Mouse (Mus musculus) megakaryocyte progenitor cell, adult 5-6 weeks (primary cell): ENCODE results near the gene Lsamp. TPM values are rescaled to one million over a fixed set of nuclear protein-coding genes. Genes with fewer than 3 reads are reported as not detected.

ENCODE experiments used
- ATAC-seq: replicated peaks from 2 replicates; pipeline ENCODE4 v1.8.0; 2016; ENCODE audit warnings: mild to moderate bottlenecking, moderate TSS enrichment, inconsistent platforms; ENCODE audit not compliant: poor library complexity
- total RNA-seq, 2 experiments: library from RNA; stranded (forward) in 1 of 2; stranded (reverse) in 1 of 2; fragments of 157-497, 149-512 nt in 1 of 2; fragments of 200-1000 nt in 1 of 2; gene quantifications; 2 replicates each; pipeline versions ENCODE4 v1.2.3 to v1.2.4; 2015 to 2017

The Lsamp gene
- total RNA-seq, 2 experiments from 2014 or later = not detected

DNA sequence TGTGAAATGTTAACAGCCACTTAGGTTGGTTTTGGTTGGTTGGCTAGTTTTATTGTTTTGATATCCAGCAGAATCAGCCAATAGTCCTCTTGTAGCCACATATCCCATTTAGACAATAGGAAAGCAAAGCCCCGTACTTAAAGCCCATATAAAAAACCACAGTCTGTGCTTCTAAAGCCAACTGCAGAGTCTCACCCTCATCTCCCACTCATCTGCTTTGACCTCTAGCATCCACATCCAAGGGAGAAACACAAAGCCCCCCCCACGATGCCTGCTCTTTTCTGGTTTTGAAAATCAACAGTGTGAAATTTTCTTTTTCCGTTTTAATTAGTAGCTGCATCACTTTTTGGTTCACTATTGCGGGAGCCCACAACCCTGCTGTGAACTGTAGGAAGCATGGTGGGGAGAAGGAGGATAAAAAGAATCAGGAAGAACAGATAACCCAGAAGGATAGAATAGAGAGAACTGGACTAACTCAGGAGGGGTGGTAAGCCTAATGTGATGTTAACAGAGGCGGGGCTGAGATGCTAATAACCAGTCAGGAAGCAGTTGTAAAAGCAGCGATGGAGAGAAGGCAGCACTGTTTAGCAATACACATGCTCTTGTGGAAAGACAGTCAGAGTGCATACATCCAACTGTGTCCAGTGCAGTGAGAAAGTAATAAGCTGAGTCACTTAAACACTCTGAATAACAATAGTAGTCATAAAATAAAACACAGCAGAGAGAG is 2165.2 kb downstream of the Lsamp start:
- no peak for ATAC-seq

GRCm38 (mm10) chr16:42152640-42153039 is 2168.5 kb downstream of the Lsamp start:
- peak; percentile 50; the same call in 1 of the 2 replicates for ATAC-seq

DNA sequence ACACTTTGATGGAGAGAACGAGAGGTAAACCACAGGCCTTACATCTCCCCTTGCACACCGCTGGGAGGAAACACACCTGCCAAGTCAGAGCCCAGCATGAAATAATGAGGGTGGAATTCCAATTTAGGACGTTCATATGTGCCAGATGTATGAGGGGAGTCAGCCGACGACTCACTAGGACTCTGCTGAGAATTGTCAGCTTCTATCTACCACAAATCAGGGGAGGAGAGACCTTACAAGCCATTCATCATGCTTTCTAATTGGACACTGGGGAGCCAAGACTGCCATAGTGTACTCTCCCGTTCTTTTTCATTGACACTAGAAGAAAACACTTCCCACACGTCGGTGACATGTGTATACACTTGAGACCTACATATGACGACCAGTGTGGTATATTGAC is 2173.7 kb downstream of the Lsamp start:
- no peak for ATAC-seq

GRCm38 (mm10) chr16:42164941-42165340 is 2180.8 kb downstream of the Lsamp start:
- ATAC-seq = peak; percentile 95

DNA sequence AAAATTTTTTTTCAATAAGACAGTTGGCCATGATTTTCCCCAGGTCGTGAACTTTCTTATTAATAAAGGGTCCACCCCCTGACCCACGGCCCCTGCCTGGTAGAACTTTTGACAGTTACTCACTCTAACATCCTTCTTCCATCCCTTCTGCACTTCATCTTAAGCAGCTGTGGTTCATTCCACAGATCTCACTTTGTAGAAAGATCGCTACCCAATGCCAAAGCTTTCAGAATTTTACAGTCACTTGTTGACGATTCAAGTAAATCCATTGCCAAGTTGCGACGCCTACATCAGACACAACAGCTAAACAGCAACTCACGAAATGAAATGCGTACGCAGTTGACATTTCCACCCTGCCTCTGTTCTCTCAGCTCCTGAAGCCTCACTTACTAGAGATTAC is 2184.1 kb downstream of the Lsamp start:
- no peak for ATAC-seq

- peak; percentile 91 for ATAC-seq
These were observed 2185.4 kb downstream of the Lsamp start for GRCm38 (mm10) chr16:42169447-42170140.

- ATAC-seq = peak; percentile 86
These were observed 2188.3 kb downstream of the Lsamp start for GRCm38 (mm10) chr16:42172476-42172875.

DNA sequence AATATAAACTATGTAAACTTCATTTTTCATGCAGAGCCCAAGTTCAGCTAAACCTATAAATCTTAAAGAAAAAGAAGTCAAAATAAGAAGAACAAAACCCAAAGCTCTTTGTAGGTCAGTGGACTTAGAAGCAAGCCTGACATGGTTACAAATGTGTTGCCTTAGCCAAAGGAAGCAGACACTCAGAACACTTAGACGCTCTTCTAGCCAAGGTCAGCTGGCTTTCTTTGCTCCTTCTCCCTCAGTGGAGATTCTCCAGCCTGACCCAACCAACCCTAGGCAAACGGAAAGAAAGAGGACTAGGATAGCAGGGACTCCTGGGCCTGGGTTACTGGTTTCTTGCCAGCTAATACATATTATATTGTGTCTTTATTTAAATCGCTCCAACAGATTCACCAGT is 2194.7 kb downstream of the Lsamp start:
- ATAC-seq = no peak

DNA sequence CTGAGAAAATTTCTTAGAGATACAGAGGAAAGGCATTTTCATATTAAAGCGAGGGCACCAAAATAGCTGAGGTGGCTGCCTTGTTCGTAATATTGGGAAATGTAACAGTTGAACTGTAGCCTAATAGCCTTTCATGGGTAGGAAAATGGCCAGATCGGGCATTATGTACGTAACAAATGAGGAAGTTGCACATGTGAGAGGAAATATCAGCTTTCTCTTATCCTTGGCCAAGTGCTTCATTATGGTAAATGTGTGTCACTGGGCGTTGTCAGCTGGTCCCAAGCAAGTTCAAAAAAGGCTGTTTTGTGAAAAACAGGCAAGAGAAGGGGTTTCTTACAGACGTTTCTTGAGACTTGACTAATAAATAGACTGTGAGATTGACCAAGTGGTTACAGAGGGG is 2195.9 kb downstream of the Lsamp start:
- ATAC-seq = peak; percentile 96

DNA sequence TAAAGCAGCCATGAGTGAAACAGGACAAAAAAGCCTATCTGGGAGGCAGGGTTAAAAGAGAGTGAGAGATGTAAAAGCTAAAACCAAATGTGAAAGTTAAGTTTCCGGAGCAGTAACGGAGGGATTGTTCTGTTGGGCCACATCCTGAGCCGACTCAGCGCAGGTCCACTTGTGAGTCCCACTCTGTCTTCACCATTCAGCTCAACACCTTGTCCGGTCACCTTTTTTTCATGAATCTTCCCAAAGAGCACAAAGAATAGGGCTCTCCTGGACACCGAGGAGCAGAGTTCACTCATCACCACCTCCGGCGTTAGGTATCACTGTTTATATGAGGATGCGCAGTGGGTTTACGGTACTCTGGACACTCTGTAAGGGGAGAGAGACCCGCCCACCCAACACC is 2196.3 kb downstream of the Lsamp start:
- ATAC-seq = no peak

- ATAC-seq = no peak
These were observed 2205.4 kb downstream of the Lsamp start for GRCm38 (mm10) chr16:42189431-42190081.

GRCm38 (mm10) chr16:42190114-42191045 is 2206.2 kb downstream of the Lsamp start:
- peak; percentile 97 for ATAC-seq
